Mouse (Mus musculus): ENCODE results near the gene Clic6.

GRCm38 (mm10) chr16:92523351-92523750 is 37.8 kb downstream of the Clic6 start:
- no peak for TF ChIP-seq CTCF (IDR thresholded peaks at IDR 0.05; ENCODE audit: extremely low read depth, insufficient read depth, insufficient read length, insufficient replicate concordance)
- no peak for TF ChIP-seq POLR2A (IDR thresholded peaks at IDR 0.05; ENCODE audit: low read depth, low read length)
